Mouse (Mus musculus): Measurements from ENCODE around the gene Celf2.

DNA sequence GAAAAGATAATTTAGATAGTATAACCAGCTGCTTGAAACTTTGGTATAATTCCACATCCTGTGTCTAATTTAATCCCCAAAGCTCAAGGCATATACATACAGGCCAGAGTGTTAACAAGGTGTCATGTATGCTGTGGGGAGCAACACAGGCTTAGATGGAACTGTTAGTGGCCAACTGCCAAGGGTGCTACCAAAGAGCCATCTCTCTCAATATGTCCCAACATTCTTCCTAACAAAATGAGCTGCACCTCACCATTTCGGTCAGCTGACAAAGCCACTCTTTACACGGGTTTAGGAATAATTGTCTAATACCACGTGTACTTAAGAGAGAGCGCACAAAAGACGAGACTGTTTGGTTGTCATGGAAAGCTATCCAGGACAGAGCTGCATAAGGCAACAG, 782.0 kb downstream of the Celf2 start:
- no peak for TF ChIP-seq POLR2A (IDR thresholded peaks at IDR 0.05; ENCODE audit: borderline replicate concordance, low read depth, low read length)
- no peak for TF ChIP-seq CTCF (IDR thresholded peaks at IDR 0.05; ENCODE audit: low read depth, low read length)

All from bone marrow macrophage, adult 2 months (primary cell).